Mouse (Mus musculus) ES-Bruce4 (cell line): ENCODE results near the gene Mprip.

ENCODE experiments used
- CTCF ChIP-seq: IDR thresholded peaks from one replicate; pipeline ENCODE4 v1.8.1; 2011; ENCODE audit warnings: low read depth, low read length
- EP300 ChIP-seq: IDR thresholded peaks from 2 replicates; pipeline ENCODE4 v1.6.1; 2011; ENCODE audit warnings: low read depth, low read length; ENCODE audit not compliant: insufficient read depth
- POLR2A ChIP-seq: IDR thresholded peaks from one replicate; pipeline ENCODE4 v1.8.1; 2011; ENCODE audit warnings: low read length; ENCODE audit not compliant: insufficient read depth

GRCm38 (mm10) chr11:59760796-59761195 is 99.7 kb downstream of the Mprip start:
- TF ChIP-seq POLR2A (no peak), CTCF (no peak), EP300 (no peak)
